Mouse (Mus musculus) right cerebral cortex, postnatal 14 days (tissue): ENCODE measurements around the gene Zbtb11.
"Not testable (repeated sequence)": the region's sequence is repeated elsewhere in the genome, so short reads cannot be mapped to it uniquely, and the experiment has no call there.

ENCODE experiments used
- DNase-seq: peaks from one replicate; pipeline ENCODE4 v3.0.0; 2022

The Zbtb11 gene

DNA sequence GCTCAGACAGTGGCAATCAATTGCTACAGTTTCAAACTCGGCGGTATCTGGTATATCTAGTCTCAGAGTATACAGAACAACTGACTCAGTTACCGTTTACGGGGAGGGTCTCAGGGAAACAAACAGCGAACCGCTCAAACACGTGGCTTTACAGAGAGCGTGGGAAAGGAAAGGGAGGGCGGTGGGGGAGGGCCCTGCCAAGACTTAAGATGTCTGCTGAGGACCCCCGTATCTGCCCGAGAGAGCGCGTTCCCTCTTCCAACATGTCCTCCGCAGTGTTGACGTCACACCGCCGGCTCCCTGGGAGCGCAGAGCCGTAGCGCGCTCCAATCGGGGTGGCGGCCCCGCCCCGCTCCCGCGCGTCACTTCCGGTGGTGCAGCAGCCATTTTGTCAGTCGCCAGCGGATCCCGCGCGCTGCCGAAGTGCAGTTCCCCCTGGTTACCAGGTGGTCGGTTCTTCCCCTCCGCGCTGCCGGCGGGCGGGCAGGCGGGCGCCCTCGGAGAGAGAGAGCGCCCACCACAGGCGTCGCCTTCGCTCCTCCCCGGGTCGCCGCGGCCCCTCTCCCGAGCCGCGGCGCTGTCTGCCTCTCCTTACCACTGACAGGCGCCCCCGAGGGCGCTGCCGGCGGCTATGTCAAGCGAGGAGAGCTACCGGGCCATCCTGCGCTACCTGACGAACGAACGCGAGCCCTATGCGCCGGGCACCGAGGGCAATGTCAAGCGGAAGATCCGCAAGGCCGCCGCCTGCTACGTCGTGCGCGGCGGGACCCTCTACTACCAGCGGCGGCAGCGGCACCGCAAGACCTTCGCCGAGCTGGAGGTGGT is at the start of gene Zbtb11:
Gene Zbtb11, plus strand, starts transcription at position 453 of the 825 bp plus-strand sequence.
- peak; percentile 100 for DNase-seq

DNA sequence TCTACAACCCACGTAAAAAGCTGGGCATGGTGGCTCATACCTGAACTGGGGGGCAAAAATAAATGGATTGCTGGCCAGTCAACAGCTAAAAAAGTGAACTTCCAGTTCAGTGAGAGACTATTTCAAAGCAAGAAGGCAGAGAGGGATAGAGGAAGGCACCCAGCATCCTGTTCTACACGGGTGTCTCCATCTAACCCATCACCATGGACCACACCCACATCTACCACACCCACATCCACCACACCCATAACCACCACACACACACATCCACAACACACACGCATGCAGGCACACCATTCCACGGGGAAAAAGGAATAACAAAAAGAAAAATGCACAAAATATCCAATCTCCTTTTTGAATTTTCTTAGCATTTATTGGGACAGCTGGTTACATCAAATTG is 49.7 kb upstream of the Zbtb11 start:
- DNase-seq, result no peak

DNA sequence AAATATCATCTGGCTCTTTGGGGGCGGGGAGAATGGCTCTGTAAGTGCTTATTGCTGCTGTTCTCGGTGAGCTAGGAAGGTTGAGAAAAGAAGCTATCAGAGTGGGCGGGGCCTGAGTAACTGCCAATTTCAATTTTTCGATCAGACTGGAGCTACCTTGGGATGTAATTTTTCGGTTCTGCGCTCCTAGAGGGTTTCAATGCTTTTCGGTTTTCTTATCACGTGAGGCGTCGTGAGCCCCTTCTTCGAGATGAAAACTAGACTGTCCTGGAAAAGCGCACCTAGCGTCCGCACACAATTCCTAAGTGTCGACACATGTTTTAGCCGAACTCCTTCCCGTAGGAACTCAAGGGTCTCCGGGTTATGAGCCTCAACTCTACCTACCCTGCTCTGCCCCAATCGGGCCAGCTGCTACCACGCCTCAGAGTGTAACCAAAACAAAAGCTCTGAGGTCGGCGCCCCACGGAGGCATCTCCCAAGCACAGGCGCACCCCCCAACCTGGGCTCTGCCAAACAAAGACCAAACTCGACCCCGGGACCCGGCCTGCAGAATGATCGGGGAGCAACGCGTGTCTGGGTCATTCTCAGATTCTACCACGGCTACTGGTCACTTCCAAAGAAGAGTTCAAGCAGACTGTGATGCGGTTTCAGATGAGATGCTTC is 39.9 kb upstream of the Zbtb11 start:
- DNase-seq, result peak; percentile 26

DNA sequence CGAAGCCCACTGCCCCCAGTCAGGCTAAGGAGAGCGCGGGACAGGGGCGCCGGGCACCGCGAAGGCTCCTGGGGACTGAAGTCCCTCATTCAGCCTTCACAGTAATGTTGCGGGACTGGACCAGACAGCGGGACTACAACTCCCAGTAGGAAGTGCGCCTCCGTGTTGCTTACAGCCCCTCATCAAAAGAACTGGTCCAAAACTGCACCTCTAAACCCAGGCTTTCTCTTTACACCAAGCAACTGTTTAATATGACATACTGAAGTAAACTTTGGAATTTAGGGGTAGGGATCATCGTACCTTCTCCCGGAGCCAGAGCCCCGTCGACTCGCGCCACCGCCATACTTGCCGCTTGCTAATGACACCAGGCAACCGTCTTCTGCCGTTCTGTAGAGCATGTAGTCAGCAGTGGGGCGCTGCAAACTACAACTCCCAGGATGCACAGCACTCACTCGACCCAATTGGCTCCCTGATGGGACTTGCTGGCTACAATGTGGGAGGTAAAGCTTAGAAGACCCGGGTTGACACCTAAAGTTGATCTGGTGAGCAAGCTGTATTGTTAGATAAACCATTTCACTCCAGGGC is 39.1 kb upstream of the Zbtb11 start, which contains the start of gene Cep97:
Gene Cep97, minus strand, starts transcription at position 403 of the 585 bp plus-strand sequence.
- DNase-seq, result peak; percentile 79

DNA sequence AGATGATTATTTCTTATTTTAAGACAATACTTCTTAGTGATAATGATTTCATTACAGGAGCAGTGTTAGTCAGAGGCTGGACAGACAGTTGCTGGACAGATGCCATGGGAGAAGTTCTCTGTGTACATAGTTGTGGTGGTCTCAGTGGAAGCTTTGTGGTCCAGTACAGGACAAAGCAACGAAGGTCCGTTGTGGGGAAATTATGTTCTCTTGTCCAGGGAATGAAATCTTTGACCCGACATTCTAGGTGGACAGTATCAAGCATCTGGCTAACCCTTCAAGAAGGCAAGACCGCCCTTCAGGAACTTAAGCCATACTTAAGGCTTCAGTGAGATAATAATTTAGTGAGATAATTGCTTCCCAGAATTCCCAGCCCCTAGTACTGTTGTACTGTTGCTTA is 34.9 kb upstream of the Zbtb11 start:
- no peak for DNase-seq

DNA sequence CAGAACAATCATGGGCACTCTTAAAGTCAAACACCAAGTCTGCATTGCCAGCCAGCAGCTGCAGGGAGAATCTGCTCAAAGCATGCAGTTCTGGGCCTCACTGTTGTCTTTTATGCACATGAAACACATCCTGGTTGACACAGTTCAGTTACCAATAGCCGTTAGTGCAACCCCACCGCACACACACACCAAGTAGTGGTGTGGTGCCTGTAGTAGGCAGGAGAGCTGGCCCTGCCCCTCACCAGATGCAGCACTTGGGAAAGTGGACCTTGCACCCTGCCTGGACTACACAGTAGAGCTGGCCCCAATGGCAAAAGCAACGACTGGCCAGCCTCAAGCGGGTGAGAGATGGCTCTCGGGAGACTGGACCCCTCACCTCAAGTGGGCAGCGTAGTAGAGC is 34.0 kb upstream of the Zbtb11 start:
- no peak for DNase-seq

DNA sequence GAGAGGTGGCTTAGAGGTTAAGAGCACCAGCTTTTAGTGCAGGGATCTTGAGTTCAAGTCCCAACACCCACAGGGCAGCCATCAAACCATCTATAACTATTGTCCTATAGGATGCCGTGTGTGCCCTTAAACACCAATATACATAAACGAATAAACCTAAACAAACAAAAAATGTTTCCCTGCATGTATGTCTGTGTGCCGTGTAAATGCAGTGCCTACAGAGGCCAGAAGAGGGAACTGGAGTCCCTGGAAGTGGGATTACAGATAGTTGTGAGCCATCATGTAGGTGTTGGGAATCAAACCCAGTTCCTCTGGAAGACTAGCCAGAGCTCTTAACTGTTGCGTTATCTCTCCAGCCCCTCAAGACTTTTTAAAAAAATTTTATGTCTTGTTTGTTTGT is 32.9 kb upstream of the Zbtb11 start:
- no peak for DNase-seq

DNA sequence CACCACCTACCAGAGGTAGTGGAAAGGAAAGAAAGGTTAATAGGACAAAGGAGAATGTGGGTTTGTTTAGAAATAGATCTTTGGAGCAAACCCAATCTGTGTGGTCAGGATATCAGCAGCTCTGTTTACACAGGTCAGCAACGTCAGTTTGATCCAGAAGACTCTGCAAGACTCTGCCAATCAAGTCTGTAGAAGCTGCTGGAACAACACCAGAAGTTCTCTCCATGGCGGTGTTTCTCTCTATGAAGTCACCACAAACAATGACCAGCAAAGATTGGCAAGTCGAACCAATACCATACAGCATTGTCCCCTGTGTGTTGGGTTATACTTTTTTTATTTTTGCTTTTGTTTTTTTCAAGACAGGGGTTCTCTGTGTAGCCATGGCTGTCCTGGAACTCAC is 26.4 kb upstream of the Zbtb11 start:
- no peak for DNase-seq

DNA sequence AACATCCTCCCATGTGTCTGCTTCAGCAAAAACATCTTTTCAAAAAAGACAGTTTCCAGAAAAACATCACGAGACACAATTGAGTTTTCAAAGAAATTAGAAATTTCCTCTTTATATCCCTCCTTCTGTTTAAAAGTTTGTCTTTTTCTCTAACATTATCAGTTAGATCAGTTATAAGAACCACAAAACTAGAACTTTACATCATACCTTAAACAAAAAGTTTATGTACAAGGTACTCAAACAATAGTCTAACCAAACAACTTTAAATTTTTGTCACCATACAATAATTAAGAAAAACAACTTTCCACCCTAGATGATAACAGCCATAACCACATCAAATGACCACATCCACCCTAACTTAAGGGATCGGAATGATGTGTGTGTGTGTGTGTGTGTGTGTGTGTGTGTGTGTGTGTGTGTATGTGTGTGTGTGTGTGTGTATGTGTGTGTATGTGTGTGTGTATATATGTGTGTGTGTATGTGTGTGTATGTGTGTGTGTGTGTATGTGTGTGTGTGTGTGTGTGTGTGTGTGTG is 25.7 kb upstream of the Zbtb11 start:
- not testable (repeated sequence) for DNase-seq

DNA sequence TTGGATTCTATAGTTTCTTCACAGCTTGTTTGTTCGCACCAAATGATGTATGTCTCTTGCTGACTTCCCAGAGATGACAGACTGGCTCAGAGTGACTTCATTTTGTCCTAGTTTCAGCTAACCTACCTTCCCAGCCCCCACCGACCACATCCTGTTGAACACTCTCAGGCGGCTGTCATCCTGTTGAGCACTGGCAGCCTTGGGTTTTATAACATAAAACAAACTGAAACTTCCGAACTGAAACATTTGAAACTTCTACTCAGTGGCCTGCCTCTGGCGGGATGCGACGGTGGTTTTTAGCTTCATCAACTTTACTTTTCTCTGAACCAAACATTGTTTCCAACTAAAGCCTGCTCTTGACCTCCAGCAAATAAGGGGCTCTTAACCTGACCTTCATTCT is 24.7 kb upstream of the Zbtb11 start:
- no peak for DNase-seq

DNA sequence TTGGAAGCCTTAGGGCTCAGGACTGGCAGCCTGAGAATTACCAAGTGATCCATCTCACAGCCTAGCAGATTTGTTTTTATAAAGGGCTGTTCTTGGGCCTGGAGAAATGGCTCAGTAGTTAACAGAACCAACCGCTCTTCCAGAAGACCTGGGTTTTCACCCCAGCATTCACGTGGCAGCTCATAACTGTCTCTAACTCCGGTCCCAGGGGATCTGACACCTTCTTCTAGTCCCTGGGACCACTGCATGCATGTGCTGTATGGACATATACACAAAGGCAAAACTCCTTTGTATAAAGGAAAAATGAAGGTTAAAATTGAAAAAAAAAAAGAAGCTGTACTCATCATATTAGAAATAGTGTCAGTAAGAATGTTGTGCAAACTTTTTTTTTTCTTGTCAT is 23.2 kb upstream of the Zbtb11 start:
- DNase-seq, result no peak

DNA sequence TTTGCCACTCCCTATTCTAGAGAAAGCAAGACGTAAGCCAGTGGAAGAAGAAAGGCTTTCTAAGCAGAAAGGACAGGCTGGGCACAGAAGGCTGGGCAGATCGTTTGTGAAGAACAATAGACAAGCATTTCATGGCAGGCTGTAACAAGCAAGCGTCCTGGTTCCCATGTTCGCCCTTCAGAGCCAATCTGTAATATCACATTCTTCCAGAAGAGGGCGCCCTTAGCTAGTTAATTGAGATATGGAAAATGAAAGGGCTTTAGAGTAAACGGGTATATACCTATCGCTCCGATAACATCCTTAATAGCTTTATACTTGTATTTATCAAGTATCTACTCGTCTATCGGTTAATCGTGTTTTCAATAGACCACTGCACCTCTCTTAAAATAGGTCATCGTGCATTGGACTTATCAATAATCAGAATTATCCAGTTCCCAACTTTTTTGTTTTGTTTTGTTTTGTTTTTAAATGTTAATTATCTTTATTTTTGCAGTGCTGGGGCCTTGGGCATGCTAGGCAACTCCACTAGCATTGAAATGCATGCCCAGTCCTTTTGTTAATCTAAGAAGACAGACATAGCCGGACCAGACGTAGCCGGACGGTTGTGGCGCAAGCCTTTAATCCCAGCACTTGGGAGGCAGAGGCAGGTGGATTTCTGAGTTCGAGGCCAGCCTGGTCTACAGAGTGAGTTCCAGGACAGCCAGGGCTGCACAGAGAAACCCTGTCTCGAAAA is 22.6 kb upstream of the Zbtb11 start:
- peak; percentile 70 for DNase-seq

DNA sequence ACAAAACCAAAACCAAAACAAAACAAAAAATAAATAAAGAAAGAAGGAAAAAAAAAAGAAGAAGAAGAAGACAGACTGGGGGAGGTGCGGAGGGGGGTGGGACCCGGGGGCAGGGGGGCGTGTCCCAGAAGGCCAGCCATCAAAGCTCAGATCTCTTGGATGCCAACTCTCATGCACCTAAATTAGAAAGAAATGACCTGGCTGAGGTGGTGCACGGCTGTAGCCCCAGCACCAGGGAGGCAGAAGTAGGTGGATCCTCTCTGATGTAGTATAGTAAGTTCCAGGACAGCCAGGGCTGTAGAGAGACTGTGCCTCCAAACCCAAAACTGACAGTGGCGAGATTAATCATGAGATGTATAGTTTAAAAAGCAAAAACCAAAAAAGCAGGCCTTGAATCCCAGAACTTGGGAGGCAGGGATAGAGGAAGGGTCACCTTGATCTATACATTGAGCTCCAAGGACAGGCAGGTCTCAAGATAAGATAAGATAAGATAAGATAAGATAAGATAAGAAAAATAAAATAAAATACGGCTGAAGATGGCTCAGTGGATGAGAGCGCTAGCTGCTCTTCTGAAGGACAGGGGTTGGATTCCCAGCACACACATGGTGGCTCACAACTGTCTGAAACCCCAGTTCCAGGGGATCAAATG is 21.9 kb upstream of the Zbtb11 start:
- DNase-seq, result no peak

DNA sequence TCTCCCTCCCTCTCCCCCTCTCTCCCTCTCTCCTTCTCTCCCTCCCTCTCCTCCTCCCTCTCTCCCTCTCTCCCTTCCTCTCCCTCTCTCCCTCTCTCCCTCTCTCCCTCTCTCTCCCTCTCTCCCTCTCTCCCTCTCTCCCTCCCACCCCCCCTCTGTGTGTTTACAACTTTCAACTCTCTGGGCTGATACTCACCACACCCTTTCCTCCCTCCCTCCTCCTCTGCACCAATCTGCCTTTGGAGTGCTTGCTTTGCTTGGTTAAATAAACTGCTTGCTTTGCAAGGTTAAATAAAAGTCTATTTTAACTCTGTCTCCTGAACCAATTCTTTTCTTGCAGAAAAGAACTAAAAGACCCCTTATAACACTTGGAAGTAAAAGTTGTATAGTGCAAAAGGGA is 20.9 kb upstream of the Zbtb11 start:
- no peak for DNase-seq

DNA sequence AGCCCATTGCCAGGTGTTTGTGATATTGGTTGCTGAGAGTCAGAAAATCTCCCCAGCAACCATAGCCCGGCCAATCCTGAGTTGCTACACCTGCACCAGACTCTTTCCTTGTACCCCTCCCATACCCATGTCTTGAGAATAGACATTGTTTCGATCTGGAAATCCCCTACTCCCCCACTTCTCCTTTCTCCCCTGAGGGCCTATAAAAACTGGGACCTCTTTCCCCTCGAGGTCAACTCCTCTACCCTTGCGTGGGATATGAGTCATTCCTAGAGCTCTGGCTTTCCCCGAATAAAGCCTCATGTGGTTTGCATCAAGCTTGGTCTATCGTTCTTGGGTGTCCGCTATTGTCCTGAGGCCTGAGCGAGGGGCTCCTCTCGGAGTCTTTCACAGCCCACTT is 19.5 kb upstream of the Zbtb11 start:
- DNase-seq, result not testable (repeated sequence)

DNA sequence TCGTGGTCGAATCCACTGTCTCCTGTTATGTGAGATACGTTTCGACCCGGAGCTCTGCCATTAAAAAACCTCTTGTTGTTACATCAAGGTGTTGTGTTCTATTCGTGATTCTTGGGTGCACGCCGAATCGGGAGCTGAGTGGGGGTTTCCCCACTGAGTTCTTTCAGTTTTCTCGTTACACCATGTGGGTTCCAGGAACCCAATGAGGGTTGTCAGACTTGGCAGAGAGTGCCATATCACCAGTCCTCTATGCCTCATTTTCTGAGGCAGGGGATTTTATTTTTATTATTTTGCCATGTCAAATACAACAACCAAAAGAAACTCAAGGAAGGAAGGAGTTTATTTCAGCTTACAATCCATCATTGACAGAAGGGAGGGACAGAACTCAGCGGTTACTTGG is 10.6 kb upstream of the Zbtb11 start:
- DNase-seq, result not testable (repeated sequence)

DNA sequence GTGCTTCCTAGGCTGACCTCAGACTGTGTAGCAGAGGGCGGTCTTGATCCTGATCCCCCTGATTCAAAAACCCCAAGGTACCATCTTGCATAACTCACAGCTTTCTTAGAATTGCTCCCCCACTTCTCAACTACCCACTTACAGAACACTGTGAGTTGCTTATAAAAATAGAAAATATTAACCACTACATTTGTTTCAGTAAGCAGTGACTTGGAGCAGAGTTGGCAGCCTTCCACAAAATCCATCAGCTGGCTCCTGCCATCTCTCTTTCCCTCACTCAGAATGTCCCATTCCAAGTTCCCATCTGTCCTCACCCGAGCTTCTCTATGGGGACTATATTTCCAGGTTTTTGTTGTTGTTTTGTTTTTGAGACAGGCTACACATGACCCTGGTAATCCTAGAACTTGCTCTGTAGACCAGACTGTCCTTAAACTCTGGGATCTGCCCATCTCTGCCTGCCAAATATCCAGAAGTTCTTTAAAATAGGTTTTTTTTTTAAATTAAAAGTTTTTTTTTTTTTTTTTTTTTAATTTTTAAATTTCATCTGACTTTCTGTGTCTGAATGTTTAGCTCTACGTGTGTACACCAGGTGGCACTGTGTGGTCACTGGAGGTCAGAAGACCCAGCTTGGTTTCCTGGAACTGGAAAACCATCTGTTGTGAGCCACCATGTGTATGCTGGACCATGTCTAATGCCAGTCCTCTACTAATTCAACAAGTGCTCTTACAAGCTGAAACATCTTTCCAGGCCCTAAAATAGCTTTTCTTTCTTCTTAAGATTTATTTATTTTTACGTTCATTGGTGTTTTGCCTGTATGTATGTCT is 9.3 kb upstream of the Zbtb11 start:
- DNase-seq, result no peak

DNA sequence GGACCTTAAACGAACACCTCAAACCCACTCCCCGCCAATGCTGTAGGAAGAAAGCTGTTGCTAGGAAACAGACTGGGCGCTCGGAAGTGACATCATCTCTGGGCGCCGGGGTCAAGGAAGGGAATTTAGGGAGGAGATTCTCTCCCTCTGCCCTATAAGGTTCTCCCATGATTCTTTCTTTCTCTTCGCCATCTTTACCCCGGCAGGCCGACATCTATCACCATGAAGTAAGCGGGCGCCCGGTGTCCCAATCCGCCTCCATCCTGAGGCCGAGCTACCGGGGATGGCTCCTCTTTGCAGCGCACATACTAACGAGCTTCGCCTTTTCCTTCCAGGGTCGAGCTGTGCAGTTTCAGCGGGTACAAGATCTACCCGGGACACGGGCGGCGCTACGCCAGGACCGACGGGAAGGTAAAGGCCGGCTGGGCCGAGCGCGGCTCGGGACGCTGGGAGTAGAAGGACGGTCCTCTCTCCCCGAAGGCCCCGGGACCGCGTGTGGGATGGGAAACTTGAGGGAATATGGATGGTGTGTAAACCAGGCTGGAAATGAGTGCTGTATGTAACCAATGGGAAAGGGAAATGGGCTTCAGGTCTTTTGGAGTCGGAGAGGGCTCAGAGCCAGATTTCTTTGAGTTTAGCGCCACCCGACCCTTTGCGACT is 7.3 kb upstream of the Zbtb11 start, which contains the start of gene Rpl24:
Gene Rpl24, plus strand, starts transcription at position 64 of the 660 bp plus-strand sequence.
- DNase-seq, result peak; percentile 95

DNA sequence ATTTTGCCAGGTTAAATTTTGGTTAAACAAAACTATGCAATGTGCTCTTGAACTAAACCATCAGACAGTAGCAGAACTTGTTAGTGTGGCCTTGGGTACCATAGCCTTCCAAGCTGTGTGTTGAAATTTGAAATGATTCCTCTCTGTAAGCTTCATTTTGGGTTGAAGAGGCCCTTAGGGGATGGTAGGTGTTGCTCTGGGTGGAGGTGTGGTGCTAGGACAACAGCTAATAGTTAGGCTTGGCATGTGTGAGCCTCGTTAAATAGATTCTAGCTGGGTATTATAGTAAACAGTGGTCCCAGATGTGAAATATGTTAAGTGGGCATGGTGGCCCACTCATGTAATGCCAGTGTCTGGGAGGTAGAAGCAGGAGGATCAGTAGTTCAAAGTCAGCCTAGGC is 6.5 kb upstream of the Zbtb11 start:
- DNase-seq, result no peak

DNA sequence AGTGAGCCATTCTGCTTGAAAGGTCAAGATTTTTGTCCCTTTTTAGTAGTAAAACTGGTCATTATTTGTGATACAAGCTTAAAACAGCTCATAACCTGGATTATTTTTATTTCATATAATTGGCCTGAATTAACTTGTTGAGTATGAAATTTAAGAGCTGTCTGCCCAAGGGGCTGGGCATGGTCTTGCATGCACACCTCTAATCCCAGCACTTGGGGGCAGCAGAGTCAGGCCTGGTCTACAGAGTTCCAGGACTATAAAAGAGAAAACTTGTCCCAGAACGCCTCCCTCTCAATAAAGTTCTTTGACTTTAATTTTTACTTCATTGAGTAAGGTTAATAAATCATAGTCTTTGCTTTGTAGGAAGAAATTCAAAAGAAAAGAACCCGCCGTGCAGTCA is 4.5 kb upstream of the Zbtb11 start:
- DNase-seq, result peak; percentile 28

DNA sequence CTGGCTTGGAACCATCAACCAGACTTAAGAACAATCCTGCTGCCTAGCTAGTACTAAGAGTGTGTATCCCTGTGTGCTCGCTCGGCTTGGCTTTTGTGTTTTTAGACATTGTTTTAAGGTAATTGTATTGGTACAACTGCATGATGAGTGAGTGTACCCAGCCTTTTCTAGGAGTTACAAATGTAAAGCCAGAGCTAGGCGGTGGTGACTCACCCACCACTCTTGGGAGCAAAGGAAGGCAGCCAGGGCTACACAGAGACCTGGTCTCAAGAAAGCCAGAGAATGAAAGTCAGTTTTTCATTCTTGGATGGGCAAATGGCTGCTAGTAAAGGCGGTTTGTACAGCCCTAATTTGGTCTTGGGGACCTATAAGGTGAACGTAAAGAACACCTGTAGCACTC is 3.3 kb upstream of the Zbtb11 start:
- DNase-seq, result no peak
